In genomic region chr11:104592066-104592835, GRCm38 (mm10) we compare ENCODE assay signal across 21 mouse cellular contexts. TPM values are rescaled to one million over a fixed set of nuclear protein-coding genes. Genes with fewer than 3 reads are reported as not detected.
DNase-seq lines count a peak whose midpoint lies in the region; ATAC-seq and TF ChIP-seq lines count a peak whose summit lies in the region.
"Had no signal": no experiment of that assay in that cellular context is flagged by ENCODE, and none has a peak within 500 bp of the region (broad histone marks: within the 10 kb centered on the region; RNA-seq: fewer than 3 reads in every experiment).

No protein-coding gene starts in this region.

- TF ChIP-seq POLR2A in lung, adult 2 months (IDR thresholded peaks at IDR 0.05; ENCODE audit: borderline replicate concordance, extremely low read depth, low read depth, low read length): no peak

- no peak for TF ChIP-seq CTCF in lung, adult 2 months (IDR thresholded peaks at IDR 0.05; ENCODE audit: insufficient read depth, low read length)
- TF ChIP-seq CTCF in lung, postnatal 0 days (IDR thresholded peaks at IDR 0.05): no peak
- no peak for TF ChIP-seq CTCF in midbrain, postnatal 0 days (IDR thresholded peaks at IDR 0.05)

- DNase-seq in kidney, postnatal 36 days: peak; percentile 13 to 16
- DNase-seq in lung, adult 2 months: no peak
- peak; percentile 92 for DNase-seq in lung, postnatal 0 days (ENCODE audit: low spot score)
- peak; percentile 69 for DNase-seq in lung, postnatal 25 days (ENCODE audit: low spot score)
- DNase-seq in midbrain, postnatal 0 days (ENCODE audit: low spot score): no peak
- DNase-seq: adrenal gland, adult 8-10 months; cerebellum, adult 11-12 months; cerebellum, postnatal 10 days; gastrocnemius, postnatal 36 days; heart, adult 2 months; heart, postnatal 14 days; kidney, adult 18-20 months; left cerebral cortex, postnatal 4 days had no signal

- peak; percentile 96 for TF ChIP-seq EP300 in lung, postnatal 0 days (IDR thresholded peaks at IDR 0.05)

- ATAC-seq in kidney, embryonic 14.5 days (ENCODE audit: low FRiP score, low TSS enrichment): no peak
- ATAC-seq in lung, embryonic 16.5 days (ENCODE audit: low read depth): peak; percentile 49
- peak; percentile 78 for ATAC-seq in lung, postnatal 0 days
- ATAC-seq in midbrain, postnatal 0 days (ENCODE audit: low FRiP score): no peak

- no peaks in the 10 kb centered on the region for H3K27me3 ChIP-seq in kidney, embryonic 14.5 days (ENCODE audit: control insufficient read depth, insufficient read depth, low read length)
- no peaks in the 10 kb centered on the region for H3K27me3 ChIP-seq in lung, embryonic 16.5 days (ENCODE audit: control insufficient read depth, insufficient read depth, low read depth, low read length)
- H3K27me3 ChIP-seq in lung, postnatal 0 days (replicated peaks; ENCODE audit: insufficient read depth, low read length): no peaks in the 10 kb centered on the region
- H3K27me3 ChIP-seq in midbrain, postnatal 0 days (ENCODE audit: insufficient read depth, low read length): no peaks in the 10 kb centered on the region
- H3K27me3 ChIP-seq: heart, embryonic 13.5 days; hindbrain, embryonic 12.5 days; limb, embryonic 15.5 days; midbrain, embryonic 12.5 days; neural tube, embryonic 12.5 days had no signal

- H3K9me3 ChIP-seq in kidney, embryonic 14.5 days (ENCODE audit: control insufficient read depth, low read length): 0 out of 2 replicates have a peak, but pooled peaks cover 4% of the 10 kb centered on the region
- no peaks in the 10 kb centered on the region for H3K9me3 ChIP-seq in lung, embryonic 16.5 days (ENCODE audit: control insufficient read depth, low read length)
- H3K9me3 ChIP-seq in lung, postnatal 0 days (ENCODE audit: low read length): no peaks in the 10 kb centered on the region
- H3K9me3 ChIP-seq in midbrain, postnatal 0 days (ENCODE audit: low read length): no peaks in the 10 kb centered on the region
- H3K9me3 ChIP-seq: heart, embryonic 13.5 days; limb, embryonic 15.5 days had no signal

- no peaks in the 10 kb centered on the region for H3K36me3 ChIP-seq in kidney, embryonic 14.5 days (ENCODE audit: control insufficient read depth, insufficient read depth, low read length)
- no peaks in the 10 kb centered on the region for H3K36me3 ChIP-seq in lung, embryonic 16.5 days (ENCODE audit: control insufficient read depth, insufficient read depth, low read length)
- no peaks in the 10 kb centered on the region for H3K36me3 ChIP-seq in lung, postnatal 0 days (ENCODE audit: insufficient read depth, low read length)
- no peaks in the 10 kb centered on the region for H3K36me3 ChIP-seq in midbrain, postnatal 0 days (ENCODE audit: insufficient read depth, low read length)
- H3K36me3 ChIP-seq: forebrain, embryonic 10.5 days; hindbrain, embryonic 12.5 days; limb, embryonic 15.5 days; midbrain, embryonic 12.5 days; neural tube, embryonic 12.5 days had no signal

- H3K27ac ChIP-seq in kidney, embryonic 14.5 days (ENCODE audit: low read depth, low read length): no peak overlapping the region
- H3K27ac ChIP-seq in lung, embryonic 16.5 days (ENCODE audit: low read length): 0 out of 2 replicates have a peak overlapping the region, but pooled peaks have one; percentile 1
- peak overlapping the region; percentile 54 for H3K27ac ChIP-seq in lung, postnatal 0 days (ENCODE audit: low read length)
- no peak overlapping the region for H3K27ac ChIP-seq in midbrain, postnatal 0 days (ENCODE audit: low read depth, low read length)
- H3K27ac ChIP-seq: forebrain, embryonic 10.5 days; heart, adult 2 months; heart, embryonic 13.5 days; hindbrain, embryonic 12.5 days; limb, embryonic 15.5 days; midbrain, embryonic 12.5 days; neural tube, embryonic 12.5 days had no signal

- H3K4me3 ChIP-seq in kidney, embryonic 14.5 days (ENCODE audit: low read length): no peak overlapping the region
- H3K4me3 ChIP-seq in lung, embryonic 16.5 days (ENCODE audit: low read length): no peak overlapping the region
- H3K4me3 ChIP-seq in lung, adult 2 months (replicated peaks; ENCODE audit: extremely low read depth, low read depth, low read length): no peak overlapping the region
- no peak overlapping the region for H3K4me3 ChIP-seq in lung, postnatal 0 days (ENCODE audit: low read depth, low read length)
- H3K4me3 ChIP-seq in midbrain, postnatal 0 days (ENCODE audit: low read depth, low read length): no peak overlapping the region
- H3K4me3 ChIP-seq: forebrain, embryonic 10.5 days; heart, adult 2 months; heart, embryonic 13.5 days; hindbrain, embryonic 12.5 days; limb, embryonic 15.5 days; midbrain, embryonic 12.5 days; neural tube, embryonic 12.5 days had no signal

- WGBS in kidney, embryonic 14.5 days: 64% methylated on average over 13 of the region's 13 CpGs
- WGBS in lung, embryonic 16.5 days: 42% methylated on average over 13 of the region's 13 CpGs
- WGBS in lung, adult 2 months: 46% methylated on average over 13 of the region's 13 CpGs
- WGBS in lung, postnatal 0 days: 32% methylated on average over 13 of the region's 13 CpGs
- WGBS in midbrain, postnatal 0 days: 71% methylated on average over 13 of the region's 13 CpGs

- H3K4me1 ChIP-seq in kidney, embryonic 14.5 days (ENCODE audit: control insufficient read depth, insufficient read depth, low read length): no peaks in the 10 kb centered on the region
- peaks cover 11% of the 10 kb centered on the region for H3K4me1 ChIP-seq in lung, embryonic 16.5 days (replicated peaks; ENCODE audit: control insufficient read depth, insufficient read depth, low read length)
- peaks cover 13% of the 10 kb centered on the region for H3K4me1 ChIP-seq in lung, adult 2 months (ENCODE audit: control insufficient read depth, insufficient read depth, low read length)
- H3K4me1 ChIP-seq in lung, postnatal 0 days (ENCODE audit: insufficient read depth, low read depth, low read length): 0 out of 2 replicates have a peak, but pooled peaks cover 4% of the 10 kb centered on the region
- no peaks in the 10 kb centered on the region for H3K4me1 ChIP-seq in midbrain, postnatal 0 days (ENCODE audit: insufficient read depth, low read length)
- H3K4me1 ChIP-seq: hindbrain, embryonic 12.5 days; midbrain, embryonic 12.5 days; neural tube, embryonic 12.5 days had no signal

- H3K9ac ChIP-seq in kidney, embryonic 14.5 days (ENCODE audit: low read depth, low read length): no peak overlapping the region
- H3K9ac ChIP-seq in lung, embryonic 16.5 days (ENCODE audit: low read length): no peak overlapping the region
- no peak overlapping the region for H3K9ac ChIP-seq in lung, postnatal 0 days (replicated peaks; ENCODE audit: low read depth)
- H3K9ac ChIP-seq in midbrain, postnatal 0 days (replicated peaks; ENCODE audit: low read length, poor library complexity, severe bottlenecking): no peak overlapping the region
- H3K9ac ChIP-seq: heart, embryonic 13.5 days; hindbrain, embryonic 12.5 days; limb, embryonic 15.5 days; midbrain, embryonic 12.5 days; neural tube, embryonic 12.5 days had no signal

- no peak overlapping the region for H3K4me2 ChIP-seq in kidney, embryonic 14.5 days (replicated peaks; ENCODE audit: low read depth, low read length)
- no peak overlapping the region for H3K4me2 ChIP-seq in lung, embryonic 16.5 days (ENCODE audit: low read depth, low read length)
- H3K4me2 ChIP-seq in lung, postnatal 0 days (replicated peaks; ENCODE audit: low read depth, low read length): no peak overlapping the region
- no peak overlapping the region for H3K4me2 ChIP-seq in midbrain, postnatal 0 days (ENCODE audit: low read depth, low read length, poor library complexity, severe bottlenecking)
- H3K4me2 ChIP-seq: heart, embryonic 13.5 days; hindbrain, embryonic 12.5 days; limb, embryonic 15.5 days; midbrain, embryonic 12.5 days; neural tube, embryonic 12.5 days had no signal

RNA-seq across cellular contexts. Expression of gene Itgb3, which starts 15.5 kb away (rescaled TPM):
- 0.80 and 0.85 TPM in 2 replicates for polyA plus RNA-seq in kidney, embryonic 14.5 days (2014; fragmentation: Nextera tagmentation; extraction: Ambion mirVana)
- polyA plus RNA-seq in lung, embryonic 16.5 days (2015; fragmentation: Nextera tagmentation; extraction: Ambion mirVana): 4.5 and 4.6 TPM in 2 replicates
- polyA plus RNA-seq in lung, adult 2 months (2012; rRNA removed): 9.3 and 16.2 TPM in 2 replicates
- polyA plus RNA-seq in lung, postnatal 0 days (2015; fragmentation: Nextera tagmentation; extraction: Ambion mirVana): 6.9 and 7.1 TPM in 2 replicates
- 1.5 and 1.7 TPM in 2 replicates for total RNA-seq in midbrain, postnatal 0 days (2014; rRNA removed)
- polyA plus RNA-seq in midbrain, postnatal 0 days (2015; fragmentation: Nextera tagmentation; extraction: Ambion mirVana): 0.62 and 0.83 TPM in 2 replicates

RNA-seq across cellular contexts. Expression of gene Myl4, which starts 41.8 kb away (rescaled TPM):
- 1.2 and 1.8 TPM in 2 replicates for polyA plus RNA-seq in kidney, embryonic 14.5 days (2014; fragmentation: Nextera tagmentation; extraction: Ambion mirVana)
- 90.2 and 115 TPM in 2 replicates for polyA plus RNA-seq in lung, embryonic 16.5 days (2015; fragmentation: Nextera tagmentation; extraction: Ambion mirVana)
- 131 and 184 TPM in 2 replicates for polyA plus RNA-seq in lung, adult 2 months (2012; rRNA removed)
- polyA plus RNA-seq in lung, postnatal 0 days (2015; fragmentation: Nextera tagmentation; extraction: Ambion mirVana): 80.4 and 87.4 TPM in 2 replicates
- 2.5 and 4.0 TPM in 2 replicates for total RNA-seq in midbrain, postnatal 0 days (2014; rRNA removed)
- polyA plus RNA-seq in midbrain, postnatal 0 days (2015; fragmentation: Nextera tagmentation; extraction: Ambion mirVana): 4.6 and 5.4 TPM in 2 replicates

RNA-seq across cellular contexts. Expression of gene Cdc27, which starts 41.8 kb away (rescaled TPM):
- 39.9 and 55.5 TPM in 2 replicates for polyA plus RNA-seq in kidney, embryonic 14.5 days (2014; fragmentation: Nextera tagmentation; extraction: Ambion mirVana)
- 36.2 and 37.8 TPM in 2 replicates for polyA plus RNA-seq in lung, embryonic 16.5 days (2015; fragmentation: Nextera tagmentation; extraction: Ambion mirVana)
- 3.4 and 6.9 TPM in 2 replicates for polyA plus RNA-seq in lung, adult 2 months (2012; rRNA removed)
- 18.4 and 20.0 TPM in 2 replicates for polyA plus RNA-seq in lung, postnatal 0 days (2015; fragmentation: Nextera tagmentation; extraction: Ambion mirVana)
- total RNA-seq in midbrain, postnatal 0 days (2014; rRNA removed): 33.5 and 42.4 TPM in 2 replicates
- polyA plus RNA-seq in midbrain, postnatal 0 days (2015; fragmentation: Nextera tagmentation; extraction: Ambion mirVana): 34.1 and 34.9 TPM in 2 replicates

Comparison
In these comparisons a context has a peak if more than half of its experiments do, and no peak if none do; other contexts are left out.
1. DNase-seq: peak in kidney, postnatal 36 days (2 of 2), lung, postnatal 0 days (single experiment) and lung, postnatal 25 days (single experiment); none in lung, adult 2 months (single experiment) and midbrain, postnatal 0 days (single experiment).
2. ATAC-seq: peak in lung, embryonic 16.5 days (single experiment) and lung, postnatal 0 days (single experiment); none in kidney, embryonic 14.5 days (single experiment) and midbrain, postnatal 0 days (single experiment).
3. H3K27ac ChIP-seq: peak in lung, embryonic 16.5 days (single experiment) and lung, postnatal 0 days (single experiment); none in kidney, embryonic 14.5 days (single experiment) and midbrain, postnatal 0 days (single experiment).
4. RNA of gene Myl4, which starts 41.8 kb away (polyA plus RNA-seq): 131 to 184 TPM in lung, adult 2 months, 90.2 to 115 TPM in lung, embryonic 16.5 days and 80.4 to 87.4 TPM in lung, postnatal 0 days; 4.6 to 5.4 TPM in midbrain, postnatal 0 days and 1.2 to 1.8 TPM in kidney, embryonic 14.5 days; every median in the first group is over 10 times any median in the second.